Mouse (Mus musculus) left cerebral cortex, adult 2 months (tissue): ENCODE measurements around the gene Th. TPM values are rescaled to one million over a fixed set of nuclear protein-coding genes. Genes with fewer than 3 reads are reported as not detected.
A peak's percentile ranks its signal among the peaks of the same experiment; 100 is the strongest.

Experiments
- DNase-seq, 2 experiments: peaks; one replicate each; pipeline ENCODE4 v3.0.0; 2021 to 2022; ENCODE audit warnings: low spot score in 2 of 2, mixed read lengths in 1 of 2; ENCODE audit errors: extremely low spot score in 1 of 2
- H3K27ac ChIP-seq: fragments of 200-600 bp; 2 replicates; pipeline ENCODE4 v1.8.1; 2022
- H3K4me3 ChIP-seq: fragments of 200-600 bp; 2 replicates; pipeline ENCODE4 v1.8.1; 2022
- CTCF ChIP-seq: fragments of 200-600 bp; IDR thresholded peaks from 2 replicates; pipeline ENCODE4 v1.8.1; 2022; ENCODE audit warnings: antibody characterized with exemption, mild to moderate bottlenecking, moderate library complexity
- intact Hi-C: fragments of 180-260 bp; cut with DNase I; formaldehyde crosslinking; loops from one replicate; pipeline ENCODE4 v1.15.1; 2025
- total RNA-seq, 2 experiments: library from RNA; stranded (reverse); gene quantifications; 2 replicates each; pipeline ENCODE4 v1.2.3; 2021

Th gene
- total RNA-seq, 2 experiments from 2014 or later, result 1.1 to 1.5 TPM

- Histone ChIP-seq H3K27ac (no peak overlapping the region), H3K4me3 (no peak overlapping the region)
- no peak for DNase-seq
- TF ChIP-seq CTCF, result no peak
- intact Hi-C loops, result no loop called here
These were observed 3.6 kb downstream of the Th start for GRCm38 (mm10) chr7:142927293-142927692.

DNA sequence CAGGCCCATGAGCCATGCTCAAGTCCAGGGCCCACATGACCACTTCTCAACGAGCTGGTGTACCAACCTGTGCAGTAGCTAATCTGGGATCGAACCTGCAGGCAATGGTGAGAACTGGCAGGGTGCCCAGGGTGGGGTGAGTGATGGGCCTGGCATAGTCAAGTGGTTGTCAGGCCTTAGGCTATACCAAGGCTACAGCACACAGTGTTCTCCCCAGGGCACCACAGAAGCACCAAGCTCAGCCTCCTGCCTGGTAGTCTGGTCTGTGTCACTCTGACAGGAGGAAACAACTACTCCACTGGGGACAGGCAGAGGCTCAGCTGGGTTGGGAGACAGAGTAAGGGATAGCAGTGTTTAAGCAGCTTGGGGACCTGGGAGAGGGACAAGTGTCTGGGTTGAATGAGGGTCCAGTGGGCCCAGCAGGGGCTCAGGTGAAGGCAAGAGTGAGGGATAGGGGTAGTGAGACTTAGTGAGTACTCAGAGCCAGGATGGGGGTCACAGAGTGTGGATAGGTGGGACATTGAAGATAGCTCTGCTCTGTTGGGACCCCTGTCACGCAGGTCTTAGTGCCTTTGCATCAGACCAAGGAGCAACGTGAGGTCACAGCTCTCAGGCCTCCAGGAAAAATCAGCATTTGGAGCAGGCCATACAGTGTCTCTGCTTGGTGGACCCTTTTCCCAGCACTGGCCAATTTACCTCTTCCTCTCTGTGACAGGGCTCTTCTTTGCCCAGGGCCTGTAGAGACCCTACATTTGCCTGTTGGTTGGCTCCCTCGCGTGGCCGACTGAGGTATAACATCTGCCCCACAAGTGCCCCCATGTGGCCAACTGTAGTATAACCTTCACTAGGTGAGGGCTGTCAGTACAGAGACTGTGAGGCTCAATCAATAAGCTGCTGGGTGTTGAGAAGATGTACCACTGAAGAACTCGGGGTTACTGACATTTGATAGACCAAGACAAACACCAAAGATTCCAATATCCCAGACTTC lies 12.0 kb downstream of the Th start:
- intact Hi-C loops, result loop anchor here (1.0 kb wide), 1 partner anchor 25 kb away; no protein-coding TSS in a partner anchor
- TF ChIP-seq CTCF, result no peak; the same call in none of the 2 replicates
- H3K27ac ChIP-seq, result no peak overlapping the region
- no peak overlapping the region for H3K4me3 ChIP-seq
- DNase-seq, result peak; percentile 74 to 81

DNA sequence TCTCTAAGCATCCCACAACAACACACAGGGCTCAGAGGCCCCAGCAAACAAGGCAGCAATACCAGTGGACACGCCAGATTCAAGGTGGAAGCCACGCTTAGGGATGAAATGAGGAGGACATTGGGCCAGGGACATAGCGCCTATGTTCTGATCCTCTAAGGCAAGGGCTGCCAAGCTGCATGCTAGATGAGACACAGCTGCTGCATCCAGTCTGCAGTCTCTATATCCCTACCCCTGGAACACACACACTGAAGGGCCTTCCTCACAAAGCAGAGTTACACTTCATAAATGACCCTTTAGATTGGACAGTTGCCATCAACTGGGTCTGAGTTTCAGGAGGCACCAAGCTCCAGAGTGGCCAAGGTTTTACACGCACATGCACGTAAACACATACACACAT lies 13.3 kb downstream of the Th start:
- H3K27ac ChIP-seq, result no peak overlapping the region
- DNase-seq, result no peak
- TF ChIP-seq CTCF, result no peak
- intact Hi-C loops, result no loop called here
- no peak overlapping the region for H3K4me3 ChIP-seq

DNA sequence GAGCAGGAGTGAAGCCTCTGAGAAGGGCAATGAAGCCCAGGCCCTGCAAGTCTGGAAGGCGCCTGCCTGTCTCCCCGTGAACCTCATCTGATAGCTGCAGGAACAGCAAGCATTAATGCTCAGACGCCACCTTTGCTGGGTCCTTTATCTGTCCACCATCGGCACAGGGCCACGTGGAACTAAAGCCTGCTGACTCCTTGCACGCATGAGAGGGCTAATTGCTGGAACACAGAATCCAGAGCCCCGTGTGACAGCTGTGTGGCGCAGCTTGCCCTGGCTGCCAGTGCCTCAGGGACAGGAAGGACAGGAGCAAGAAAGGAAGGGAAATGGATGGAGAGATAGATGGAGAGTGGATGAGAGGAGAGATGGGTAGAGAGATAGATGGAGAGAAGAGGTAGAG lies 14.8 kb downstream of the Th start:
- H3K27ac ChIP-seq, result no peak overlapping the region
- DNase-seq, result no peak
- TF ChIP-seq CTCF, result no peak
- no peak overlapping the region for H3K4me3 ChIP-seq
- intact Hi-C loops, result no loop called here

- DNase-seq, result no peak
- intact Hi-C loops, result no loop called here
- no peak overlapping the region for H3K4me3 ChIP-seq
- no peak overlapping the region for H3K27ac ChIP-seq
- no peak for TF ChIP-seq CTCF
These were observed 19.2 kb downstream of the Th start for GRCm38 (mm10) chr7:142911682-142912081.

- intact Hi-C loops, result no loop called here
- no peak for DNase-seq
- no peak for TF ChIP-seq CTCF
- Histone ChIP-seq H3K27ac (no peak overlapping the region), H3K4me3 (no peak overlapping the region)
These were observed 20.8 kb downstream of the Th start for GRCm38 (mm10) chr7:142910104-142910503.

DNA sequence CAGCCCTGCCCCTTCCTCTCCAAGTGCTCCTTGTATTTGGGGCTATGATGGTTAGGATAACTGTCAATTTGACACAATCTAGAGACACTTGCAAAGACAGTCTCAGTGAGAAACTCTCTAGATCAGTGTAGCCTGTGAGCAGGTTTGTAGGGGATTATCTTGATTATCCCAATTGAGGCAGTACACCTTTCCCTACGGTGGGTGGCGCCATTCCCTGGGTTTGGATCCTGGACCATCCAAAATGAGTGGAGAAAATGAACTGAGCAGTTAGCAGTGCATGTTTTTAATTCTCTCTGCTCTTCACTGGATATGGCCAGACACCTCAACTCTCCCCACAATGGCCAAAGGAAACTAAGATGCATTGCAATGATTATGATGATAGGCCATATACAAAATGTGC lies 21.3 kb downstream of the Th start:
- no peak for DNase-seq
- Histone ChIP-seq H3K4me3 (no peak overlapping the region), H3K27ac (no peak overlapping the region)
- TF ChIP-seq CTCF, result no peak; the same call in 1 of the 2 replicates
- intact Hi-C loops, result no loop called here

DNA sequence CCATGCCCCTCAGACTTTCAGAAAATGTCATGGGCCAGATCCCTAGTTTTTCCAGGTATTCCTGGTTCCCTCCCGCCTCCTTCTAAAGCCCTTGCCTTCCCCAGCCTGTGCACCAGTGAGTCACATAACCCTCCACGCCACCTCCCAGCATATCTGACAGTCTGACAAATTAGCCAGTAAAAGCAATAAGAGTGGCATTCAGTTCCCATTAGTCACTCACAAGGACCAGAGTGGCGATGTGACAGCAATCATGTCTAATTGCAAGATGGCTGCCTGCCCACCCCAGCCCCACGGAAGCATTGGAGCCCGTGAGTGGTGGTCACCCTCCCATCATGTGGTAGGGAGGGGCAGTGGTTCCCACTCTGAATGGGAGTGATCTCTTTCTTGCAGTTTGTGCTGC lies 25.3 kb downstream of the Th start:
- Histone ChIP-seq H3K4me3 (no peak overlapping the region), H3K27ac (no peak overlapping the region)
- DNase-seq, result no peak
- intact Hi-C loops, result no loop called here
- TF ChIP-seq CTCF, result no peak

- no peak for TF ChIP-seq CTCF
- intact Hi-C loops, result no loop called here
- Histone ChIP-seq H3K27ac (no peak overlapping the region), H3K4me3 (no peak overlapping the region)
- no peak for DNase-seq
These were observed 26.6 kb downstream of the Th start for GRCm38 (mm10) chr7:142904331-142904730.

GRCm38 (mm10) chr7:142902931-142903330 lies 28.0 kb downstream of the Th start:
- no peak overlapping the region for H3K4me3 ChIP-seq
- no peak for DNase-seq
- TF ChIP-seq CTCF, result no peak
- intact Hi-C loops, result no loop called here
- no peak overlapping the region for H3K27ac ChIP-seq

DNA sequence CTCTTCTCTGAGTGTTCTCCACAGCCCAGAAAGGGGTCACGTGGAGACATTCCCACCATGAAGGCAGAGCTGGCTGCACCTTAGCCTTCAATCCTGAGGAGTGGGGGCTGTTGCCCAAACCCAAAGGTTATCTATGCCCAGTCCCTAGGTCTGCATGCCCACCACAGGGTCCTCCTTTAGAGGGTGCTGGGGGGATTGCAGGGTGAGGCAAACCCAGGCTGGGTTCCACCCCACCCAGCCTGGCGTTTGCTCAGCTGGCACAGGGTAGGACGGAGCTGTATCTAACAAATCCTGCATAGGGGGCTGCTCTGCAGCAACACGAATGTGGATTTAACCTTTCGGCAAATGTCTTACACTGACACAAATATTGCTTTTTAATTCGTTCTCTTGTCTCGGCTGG lies 29.2 kb downstream of the Th start:
- intact Hi-C loops, result no loop called here
- Histone ChIP-seq H3K4me3 (no peak overlapping the region), H3K27ac (no peak overlapping the region)
- no peak for DNase-seq
- no peak for TF ChIP-seq CTCF

- no peak for TF ChIP-seq CTCF
- no peak for DNase-seq
- Histone ChIP-seq H3K27ac (no peak overlapping the region), H3K4me3 (no peak overlapping the region)
- intact Hi-C loops, result loop anchor here (5.0 to 10.0 kb wide), 2 partner anchors 237 to 565 kb away; partner anchors contain the start of gene Cdkn1c
These were observed 31.1 kb downstream of the Th start for GRCm38 (mm10) chr7:142899872-142900271.
